Mouse (Mus musculus): Measurements from ENCODE around the gene Dnph1. TPM values are rescaled to one million over a fixed set of nuclear protein-coding genes. Genes with fewer than 3 reads are reported as not detected.
"Not testable (repeated sequence)": the region's sequence is repeated elsewhere in the genome, so short reads cannot be mapped to it uniquely, and the experiment has no call there.

Dnph1 gene
- polyA plus RNA-seq, 1 experiment from 2014 or later: 63.6 TPM

- DNase-seq (ENCODE audit: low spot score) (no peak), ATAC-seq (replicated peaks; ENCODE audit: low FRiP score) (no peak)
- Histone ChIP-seq H3K9me3 (ENCODE audit: control insufficient read depth, low read length) (no peaks in the 10 kb centered on the region), H3K27ac (ENCODE audit: low read depth, low read length) (no peak overlapping the region), H3K4me3 (ENCODE audit: low read depth, low read length) (peak overlapping the region; percentile 38), H3K4me1 (replicated peaks; ENCODE audit: control insufficient read depth, insufficient read depth, low read length) (peaks cover 3% of the 10 kb centered on the region; the same call in 1 of the 2 replicates), H3K9ac (ENCODE audit: low read depth, low read length) (no peak overlapping the region), H3K4me2 (peak overlapping the region; percentile 57), H3K36me3 (ENCODE audit: control insufficient read depth, insufficient read depth, low read length) (no peaks in the 10 kb centered on the region), H3K27me3 (replicated peaks; ENCODE audit: control insufficient read depth, insufficient read depth, low read length) (peaks cover 74% of the 10 kb centered on the region)
- WGBS: 6% methylated on average over 19 of the region's 22 CpGs
Measured at GRCm38 (mm10) chr17:46486995-46487394, 9.5 kb upstream of the Dnph1 start.

GRCm38 (mm10) chr17:46487431-46487830 lies 9.1 kb upstream of the Dnph1 start, which contains the start of gene Ttbk1:
Gene Ttbk1 (minus strand): TSS chr17:46487675.
- Histone ChIP-seq H3K4me3 (ENCODE audit: low read depth, low read length) (peak within 1 kb of the TSS; percentile 38), H3K4me1 (replicated peaks; ENCODE audit: control insufficient read depth, insufficient read depth, low read length) (peaks cover 3% of the 10 kb centered on the region; the same call in 1 of the 2 replicates), H3K27me3 (replicated peaks; ENCODE audit: control insufficient read depth, insufficient read depth, low read length) (peaks cover 73% of the 10 kb centered on the region), H3K9me3 (ENCODE audit: control insufficient read depth, low read length) (no peaks in the 10 kb centered on the region), H3K36me3 (ENCODE audit: control insufficient read depth, insufficient read depth, low read length) (no peaks in the 10 kb centered on the region), H3K9ac (ENCODE audit: low read depth, low read length) (no peak within 1 kb of the TSS), H3K27ac (ENCODE audit: low read depth, low read length) (no peak within 1 kb of the TSS), H3K4me2 (peak within 1 kb of the TSS; percentile 57)
- DNase-seq (ENCODE audit: low spot score): no peak
- WGBS: 2% methylated on average over 29 of the region's 49 CpGs
- no peak for ATAC-seq (replicated peaks; ENCODE audit: low FRiP score)

- WGBS: 82% methylated on average over 5 of the region's 5 CpGs
- ATAC-seq (replicated peaks; ENCODE audit: low FRiP score) (no peak), DNase-seq (ENCODE audit: low spot score) (no peak)
- Histone ChIP-seq H3K27me3 (replicated peaks; ENCODE audit: control insufficient read depth, insufficient read depth, low read length) (peaks cover 11% of the 10 kb centered on the region), H3K4me2 (no peak overlapping the region), H3K36me3 (ENCODE audit: control insufficient read depth, insufficient read depth, low read length) (peaks cover 3% of the 10 kb centered on the region; the same call in 1 of the 2 replicates), H3K27ac (ENCODE audit: low read depth, low read length) (no peak overlapping the region), H3K4me1 (replicated peaks; ENCODE audit: control insufficient read depth, insufficient read depth, low read length) (no peaks in the 10 kb centered on the region; the same call in 1 of the 2 replicates), H3K9me3 (ENCODE audit: control insufficient read depth, low read length) (no peaks in the 10 kb centered on the region), H3K9ac (ENCODE audit: low read depth, low read length) (no peak overlapping the region), H3K4me3 (ENCODE audit: low read depth, low read length) (no peak overlapping the region)
Measured at GRCm38 (mm10) chr17:46495486-46495885, 1.0 kb upstream of the Dnph1 start.

- ATAC-seq (replicated peaks; ENCODE audit: low FRiP score); H3K4me1 ChIP-seq (replicated peaks; ENCODE audit: control insufficient read depth, insufficient read depth, low read length); H3K9me3 ChIP-seq (ENCODE audit: control insufficient read depth, low read length); DNase-seq (ENCODE audit: low spot score); H3K27ac ChIP-seq (ENCODE audit: low read depth, low read length); H3K36me3 ChIP-seq (ENCODE audit: control insufficient read depth, insufficient read depth, low read length); H3K4me3 ChIP-seq (ENCODE audit: low read depth, low read length); H3K9ac ChIP-seq (ENCODE audit: low read depth, low read length); H3K4me2 ChIP-seq: not testable (repeated sequence)
- peaks cover 11% of the 10 kb centered on the region for H3K27me3 ChIP-seq (replicated peaks; ENCODE audit: control insufficient read depth, insufficient read depth, low read length)
Measured at GRCm38 (mm10) chr17:46496081-46496480, 430 bp upstream of the Dnph1 start.

DNA sequence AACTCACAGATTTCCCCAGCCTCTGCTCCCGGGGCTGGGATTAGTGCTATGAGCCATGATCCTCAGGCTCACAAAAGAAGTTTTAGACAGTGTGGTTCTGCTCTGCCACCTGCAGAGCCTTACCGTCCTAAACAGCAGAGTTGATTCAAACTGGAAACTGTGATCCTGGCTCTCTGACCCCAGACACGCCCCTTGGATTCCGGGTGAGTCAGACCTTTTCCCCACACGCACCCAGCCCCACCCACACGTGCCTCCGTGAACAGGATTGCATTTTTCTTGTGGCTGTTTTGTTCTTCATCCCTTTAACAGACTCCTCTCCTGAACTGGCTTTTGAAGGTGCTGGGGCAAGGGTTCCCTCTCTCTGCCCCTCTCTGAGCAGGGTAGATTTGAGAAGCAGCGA lies 1.4 kb downstream of the Dnph1 start:
- Histone ChIP-seq H3K36me3 (ENCODE audit: control insufficient read depth, insufficient read depth, low read length) (peaks cover 3% of the 10 kb centered on the region; the same call in 1 of the 2 replicates), H3K27ac (ENCODE audit: low read depth, low read length) (no peak overlapping the region), H3K9me3 (ENCODE audit: control insufficient read depth, low read length) (no peaks in the 10 kb centered on the region), H3K4me1 (replicated peaks; ENCODE audit: control insufficient read depth, insufficient read depth, low read length) (no peaks in the 10 kb centered on the region; the same call in 1 of the 2 replicates), H3K9ac (ENCODE audit: low read depth, low read length) (no peak overlapping the region), H3K4me2 (peak overlapping the region; percentile 93), H3K4me3 (ENCODE audit: low read depth, low read length) (no peak overlapping the region), H3K27me3 (replicated peaks; ENCODE audit: control insufficient read depth, insufficient read depth, low read length) (peaks cover 11% of the 10 kb centered on the region)
- WGBS: 79% methylated on average over 8 of the region's 8 CpGs
- DNase-seq (ENCODE audit: low spot score) (no peak), ATAC-seq (replicated peaks; ENCODE audit: low FRiP score) (no peak)

- no peak overlapping the region for H3K4me2 ChIP-seq
- H3K27me3 ChIP-seq (replicated peaks; ENCODE audit: control insufficient read depth, insufficient read depth, low read length): no peaks in the 10 kb centered on the region
- no peak for DNase-seq (ENCODE audit: low spot score)
- no peaks in the 10 kb centered on the region for H3K9me3 ChIP-seq (ENCODE audit: control insufficient read depth, low read length)
- no peak overlapping the region for H3K4me3 ChIP-seq (ENCODE audit: low read depth, low read length)
- H3K4me1 ChIP-seq (replicated peaks; ENCODE audit: control insufficient read depth, insufficient read depth, low read length): no peaks in the 10 kb centered on the region; the same call in 1 of the 2 replicates
- 79% methylated on average over 2 of the region's 2 CpGs for WGBS
- ATAC-seq (replicated peaks; ENCODE audit: low FRiP score): no peak
- no peak overlapping the region for H3K9ac ChIP-seq (ENCODE audit: low read depth, low read length)
- peaks cover 3% of the 10 kb centered on the region; the same call in 1 of the 2 replicates for H3K36me3 ChIP-seq (ENCODE audit: control insufficient read depth, insufficient read depth, low read length)
- no peak overlapping the region for H3K27ac ChIP-seq (ENCODE audit: low read depth, low read length)
Measured at GRCm38 (mm10) chr17:46502775-46503174, 6.3 kb downstream of the Dnph1 start.

DNA sequence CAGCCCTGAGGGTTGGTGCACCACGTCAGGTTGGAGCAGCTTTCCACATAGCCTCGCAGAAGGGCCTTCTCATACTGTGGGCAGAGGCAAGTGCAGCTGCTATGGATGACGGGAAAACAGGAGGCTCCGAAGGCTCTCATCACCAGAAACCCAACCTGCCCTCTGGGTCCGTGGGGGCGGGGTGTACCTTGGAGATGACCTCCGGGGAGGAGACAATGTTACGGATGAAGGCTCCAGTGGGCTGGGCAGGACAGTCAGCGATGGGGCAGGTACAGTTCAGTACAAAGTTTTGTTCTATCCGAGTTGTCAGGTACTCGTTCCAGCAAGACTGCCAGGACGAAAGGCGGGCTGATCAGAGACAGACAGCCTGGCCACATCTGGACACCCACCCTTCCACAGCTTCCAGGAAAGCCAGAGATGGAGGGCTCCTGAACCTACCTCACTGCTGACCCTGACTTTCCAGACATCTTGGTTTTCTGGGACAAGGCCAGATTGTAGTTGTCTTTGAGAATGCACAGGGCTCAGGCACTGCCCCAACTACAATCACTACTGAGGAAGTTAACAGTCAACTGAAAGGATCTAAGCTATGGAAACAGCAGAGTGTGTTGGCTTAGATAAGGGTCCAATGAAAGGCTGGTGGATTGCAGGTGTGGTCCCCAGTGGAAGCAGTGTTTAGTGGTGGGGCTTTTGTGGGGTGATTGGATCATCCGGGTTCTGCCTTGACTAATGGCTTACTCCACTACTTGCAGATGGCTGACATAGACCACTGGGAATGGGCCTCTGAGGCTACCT lies 7.5 kb downstream of the Dnph1 start:
- WGBS: 77% methylated on average over 14 of the region's 14 CpGs
- DNase-seq (ENCODE audit: low spot score): no peak

GRCm38 (mm10) chr17:46505617-46506016 lies 9.1 kb downstream of the Dnph1 start:
- H3K4me1 ChIP-seq (replicated peaks; ENCODE audit: control insufficient read depth, insufficient read depth, low read length): no peaks in the 10 kb centered on the region
- ATAC-seq (replicated peaks; ENCODE audit: low FRiP score) (no peak), DNase-seq (ENCODE audit: low spot score) (no peak)
- no peak overlapping the region for H3K4me3 ChIP-seq (ENCODE audit: low read depth, low read length)
- no peak overlapping the region for H3K9ac ChIP-seq (ENCODE audit: low read depth, low read length)
- no peaks in the 10 kb centered on the region for H3K27me3 ChIP-seq (replicated peaks; ENCODE audit: control insufficient read depth, insufficient read depth, low read length)
- 80% methylated on average over 3 of the region's 3 CpGs for WGBS
- no peak overlapping the region for H3K27ac ChIP-seq (ENCODE audit: low read depth, low read length)
- H3K36me3 ChIP-seq (ENCODE audit: control insufficient read depth, insufficient read depth, low read length): no peaks in the 10 kb centered on the region
- H3K9me3 ChIP-seq (ENCODE audit: control insufficient read depth, low read length): no peaks in the 10 kb centered on the region
- H3K4me2 ChIP-seq: no peak overlapping the region

More for the DNA sequence above, 7.5 kb downstream of the Dnph1 start:
- Histone ChIP-seq H3K9me3 (ENCODE audit: control insufficient read depth, low read length) (no peaks in the 10 kb centered on the region), H3K27ac (ENCODE audit: low read depth, low read length) (no peak overlapping the region), H3K4me2 (no peak overlapping the region), H3K4me3 (ENCODE audit: low read depth, low read length) (no peak overlapping the region), H3K27me3 (replicated peaks; ENCODE audit: control insufficient read depth, insufficient read depth, low read length) (no peaks in the 10 kb centered on the region), H3K9ac (ENCODE audit: low read depth, low read length) (no peak overlapping the region), H3K36me3 (ENCODE audit: control insufficient read depth, insufficient read depth, low read length) (no peaks in the 10 kb centered on the region), H3K4me1 (replicated peaks; ENCODE audit: control insufficient read depth, insufficient read depth, low read length) (no peaks in the 10 kb centered on the region)
- ATAC-seq (replicated peaks; ENCODE audit: low FRiP score): no peak

Measured in liver, embryonic 11.5 days (tissue).